Mouse (Mus musculus) heart, postnatal 0 days (tissue): ENCODE measurements around the gene Hes7. TPM values are rescaled to one million over a fixed set of nuclear protein-coding genes. Genes with fewer than 3 reads are reported as not detected.

Experiments
- ATAC-seq: fragments of 200-750 bp; cut with Nextera tagmentation; 2 replicates; pipeline ENCODE4 v1.8.0; 2017; ENCODE audit warnings: low read depth, moderate number of reproducible peaks, moderate library complexity; ENCODE audit not compliant: insufficient read depth
- DNase-seq: peaks from one replicate; pipeline ENCODE4 v3.0.0-alpha.2; 2016; ENCODE audit warnings: low spot score
- H3K27ac ChIP-seq: fragments of 300-500 bp; sonication (generic); 2 replicates; pipeline ENCODE4 v1.5.1; 2014; ENCODE audit warnings: low read depth, mild to moderate bottlenecking
- H3K27me3 ChIP-seq: fragments of 300-500 bp; sonication (generic); 2 replicates; pipeline ENCODE4 v1.6.1; 2014; ENCODE audit warnings: low read length, mixed read lengths; ENCODE audit not compliant: control insufficient read depth, insufficient read depth
- H3K36me3 ChIP-seq: fragments of 300-500 bp; sonication (generic); replicated peaks from 2 replicates; pipeline ENCODE4 v1.6.1; 2014; ENCODE audit warnings: low read length, mixed read lengths; ENCODE audit not compliant: control insufficient read depth, insufficient read depth
- H3K4me1 ChIP-seq: fragments of 300-500 bp; sonication (generic); 2 replicates; pipeline ENCODE4 v1.6.1; 2014; ENCODE audit warnings: antibody characterized with exemption; ENCODE audit not compliant: control insufficient read depth, insufficient read depth
- H3K4me2 ChIP-seq: fragments of 300-500 bp; sonication (generic); 2 replicates; pipeline ENCODE4 v1.6.1; 2014; ENCODE audit warnings: low read depth, mild to moderate bottlenecking, low read length, moderate library complexity
- H3K4me3 ChIP-seq: fragments of 300-500 bp; sonication (generic); 2 replicates; pipeline ENCODE4 v1.5.1; 2014; ENCODE audit warnings: low read depth, low read length
- H3K9ac ChIP-seq: fragments of 300-500 bp; sonication (generic); replicated peaks from 2 replicates; pipeline ENCODE4 v1.6.1; 2014; ENCODE audit warnings: low read depth, low read length, mixed read lengths
- H3K9me3 ChIP-seq: fragments of 300-500 bp; sonication (generic); replicated peaks from 2 replicates; pipeline ENCODE4 v1.6.1; 2016; ENCODE audit warnings: low read length; ENCODE audit not compliant: control insufficient read depth
- CTCF ChIP-seq: IDR thresholded peaks from 2 replicates; pipeline ENCODE4 v1.5.1; 2016; ENCODE audit warnings: antibody characterized with exemption, control low read depth, low read depth
- EP300 ChIP-seq: IDR thresholded peaks from 2 replicates; pipeline ENCODE4 v1.6.1; 2016; ENCODE audit warnings: antibody characterized with exemption, low read depth
- WGBS: fragments of 180-500 bp; shearing (Covaris S2); extraction: QIAGEN DNeasy Blood & Tissue Kit; methylation state at CpG from one replicate; pipeline ENCODE4 v1.1.7; 2014; 5-methylcytosine and 5-hydroxymethylcytosine counted together
- polyA plus RNA-seq: library from polyadenylated mRNA; unstranded; fragments of >200 nt; fragmentation: Nextera tagmentation; extraction: Ambion mirVana; gene quantifications from 2 replicates; pipeline ENCODE4 v1.2.1, GENCODE M21; 2015
- total RNA-seq: library from RNA; depleted of rRNA; stranded (reverse); fragments of >200 nt; gene quantifications from 2 replicates; pipeline ENCODE4 v1.2.3, GENCODE M21; 2014; ENCODE audit warnings: low replicate concordance; rRNA removed

Hes7 gene
- total and polyA plus RNA-seq, 2 experiments from 2014 or later: 0.26 TPM; not detected in 1

- H3K27me3 ChIP-seq: peaks cover 44% of the 10 kb centered on the region
Measured at GRCm38 (mm10) chr11:69153831-69154230, 33.6 kb downstream of the Hes7 start.

DNA sequence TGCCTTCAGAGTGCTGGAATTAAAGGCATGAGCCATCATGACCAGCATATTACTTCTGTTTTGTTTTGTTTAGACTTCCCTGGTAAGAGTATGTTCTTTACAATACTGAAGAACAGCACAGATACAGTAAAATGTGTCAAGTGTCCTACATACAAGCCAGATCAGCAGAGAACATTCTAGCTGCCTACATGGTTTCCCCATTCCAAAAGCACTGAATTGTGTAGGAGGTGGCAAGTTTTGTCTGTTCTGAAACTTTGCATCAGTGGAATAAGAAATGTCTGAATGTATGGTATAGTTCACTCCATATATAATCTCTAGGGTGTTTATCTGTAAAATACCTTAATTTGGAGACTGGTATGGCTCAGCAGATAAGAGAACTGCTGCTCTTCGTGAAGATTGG is 35.1 kb downstream of the Hes7 start:
- no peak for DNase-seq
- Histone ChIP-seq H3K4me2 (no peak overlapping the region), H3K27ac (no peak overlapping the region), H3K27me3 (peaks cover 49% of the 10 kb centered on the region), H3K9ac (no peak overlapping the region), H3K36me3 (no peaks in the 10 kb centered on the region), H3K4me1 (no peaks in the 10 kb centered on the region; the same call in 1 of the 2 replicates), H3K4me3 (no peak overlapping the region), H3K9me3 (no peaks in the 10 kb centered on the region)
- TF ChIP-seq EP300 (no peak), CTCF (no peak)
- 30% methylated on average over 1 of the region's 1 CpGs for WGBS
- ATAC-seq: no peak

More at GRCm38 (mm10) chr11:69153831-69154230, 33.6 kb downstream of the Hes7 start:
- H3K9me3 ChIP-seq: no peaks in the 10 kb centered on the region
- TF ChIP-seq EP300 (no peak), CTCF (no peak)
- ATAC-seq (no peak), DNase-seq (no peak)
- H3K4me3 ChIP-seq: no peak overlapping the region
- WGBS: 74% methylated on average over 8 of the region's 8 CpGs
- H3K36me3 ChIP-seq: no peaks in the 10 kb centered on the region
- no peaks in the 10 kb centered on the region; the same call in 1 of the 2 replicates for H3K4me1 ChIP-seq
- no peak overlapping the region for H3K9ac ChIP-seq
- no peak overlapping the region for H3K4me2 ChIP-seq
- no peak overlapping the region for H3K27ac ChIP-seq

GRCm38 (mm10) chr11:69156800-69157199 is 36.6 kb downstream of the Hes7 start, which contains the start of gene Alox12b:
TSS of gene Alox12b (plus strand) at chr11:69156989.
- Histone ChIP-seq H3K27ac (no peak within 1 kb of the TSS), H3K9me3 (no peaks in the 10 kb centered on the region), H3K4me3 (no peak within 1 kb of the TSS), H3K9ac (no peak within 1 kb of the TSS), H3K36me3 (no peaks in the 10 kb centered on the region), H3K27me3 (peaks cover 44% of the 10 kb centered on the region), H3K4me2 (no peak within 1 kb of the TSS), H3K4me1 (no peaks in the 10 kb centered on the region)
- TF ChIP-seq CTCF (no peak), EP300 (no peak)
- WGBS: 2% methylated on average over 18 of the region's 18 CpGs
- ATAC-seq (no peak), DNase-seq (peak; percentile 19)

GRCm38 (mm10) chr11:69169313-69169712 is 49.1 kb downstream of the Hes7 start:
- Histone ChIP-seq H3K9me3 (no peaks in the 10 kb centered on the region), H3K4me3 (no peak overlapping the region), H3K4me1 (no peaks in the 10 kb centered on the region), H3K9ac (no peak overlapping the region), H3K27me3 (peaks cover 16% of the 10 kb centered on the region; the same call in 1 of the 2 replicates), H3K27ac (no peak overlapping the region), H3K4me2 (no peak overlapping the region), H3K36me3 (no peaks in the 10 kb centered on the region)
- 68% methylated on average over 12 of the region's 12 CpGs for WGBS
- ATAC-seq (no peak), DNase-seq (no peak)
- TF ChIP-seq CTCF (no peak), EP300 (no peak)

DNA sequence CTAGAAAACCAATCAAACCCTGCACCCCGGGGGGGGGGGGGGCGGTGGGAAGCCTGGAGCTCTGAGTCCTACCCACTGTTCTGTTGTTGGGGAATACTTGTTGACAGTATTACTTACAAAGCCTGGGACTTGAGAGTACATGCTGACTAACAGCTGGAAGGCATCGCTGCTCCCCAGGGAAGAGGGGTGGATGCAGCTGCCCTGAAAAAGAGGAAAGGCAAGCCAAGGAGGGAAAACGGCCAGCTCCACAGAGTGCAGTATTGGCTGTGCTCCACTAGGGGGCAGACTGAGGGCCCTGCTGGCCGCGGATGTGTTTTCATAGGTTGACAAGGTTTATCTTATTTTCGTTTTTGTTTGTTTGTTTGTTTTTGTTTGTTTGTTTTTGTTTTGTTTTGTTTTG is 51.4 kb downstream of the Hes7 start:
- peak; percentile 36 for DNase-seq
- no peak overlapping the region for H3K27ac ChIP-seq
- no peak overlapping the region for H3K4me3 ChIP-seq
- no peaks in the 10 kb centered on the region for H3K4me1 ChIP-seq
- H3K36me3 ChIP-seq: no peaks in the 10 kb centered on the region
- H3K9me3 ChIP-seq: no peaks in the 10 kb centered on the region
- no peak overlapping the region for H3K4me2 ChIP-seq
- H3K27me3 ChIP-seq: 0 out of 2 replicates have a peak, but pooled peaks cover 2% of the 10 kb centered on the region
- no peak overlapping the region for H3K9ac ChIP-seq
- TF ChIP-seq CTCF (peak; percentile 78), EP300 (no peak)
- ATAC-seq: peak; percentile 41; the same call in 1 of the 2 replicates
- WGBS: 28% methylated on average over 7 of the region's 7 CpGs

DNA sequence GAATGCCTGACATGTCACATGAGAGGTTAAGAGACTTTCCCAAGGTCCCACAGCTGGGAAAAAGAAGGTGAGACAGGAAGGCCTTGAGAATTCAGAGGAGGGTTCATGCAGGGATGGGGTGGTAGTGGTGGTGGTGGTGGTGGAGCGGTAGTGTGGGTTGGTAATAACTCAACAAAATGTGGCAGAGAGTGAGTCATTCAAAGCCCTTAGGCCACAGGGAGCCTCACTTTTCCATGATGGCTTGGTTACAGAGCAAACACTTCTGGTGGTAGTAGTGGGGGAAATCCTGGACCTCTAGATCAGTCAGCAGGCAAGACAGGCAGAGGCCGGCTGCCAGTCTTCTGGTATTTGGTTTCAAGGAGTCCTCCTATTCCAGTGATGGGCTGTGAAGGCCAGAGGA is 52.4 kb downstream of the Hes7 start:
- Histone ChIP-seq H3K36me3 (no peaks in the 10 kb centered on the region), H3K4me1 (no peaks in the 10 kb centered on the region), H3K9ac (no peak overlapping the region), H3K27ac (no peak overlapping the region), H3K4me3 (no peak overlapping the region), H3K27me3 (no peaks in the 10 kb centered on the region), H3K4me2 (no peak overlapping the region), H3K9me3 (no peaks in the 10 kb centered on the region)
- DNase-seq (no peak), ATAC-seq (no peak)
- TF ChIP-seq CTCF (no peak), EP300 (no peak)
- whole genome bisulfite sequencing: 88% methylated on average over 2 of the region's 2 CpGs

Other genes with a start within 250 kb of the Hes7 start
- gene Ndel1, start 248.5 kb upstream of the Hes7 start, total RNA-seq: 70.9 and 130 TPM in 2 replicates
- 60.7 and 62.3 TPM in 2 replicates for gene Ndel1, start 248.5 kb upstream of the Hes7 start, polyA plus RNA-seq
- not detected in 2 replicates for gene Rnf222, start 231.9 kb upstream of the Hes7 start, total RNA-seq
- gene Rnf222, start 231.9 kb upstream of the Hes7 start, polyA plus RNA-seq: 0.14 and 0.15 TPM in 2 replicates
- gene Rpl26, start 218.8 kb upstream of the Hes7 start, total RNA-seq: 1,343 and 1,533 TPM in 2 replicates
- gene Rpl26, start 218.8 kb upstream of the Hes7 start, polyA plus RNA-seq: 529 and 545 TPM in 2 replicates
- gene Odf4, start 193.3 kb upstream of the Hes7 start, total RNA-seq: not detected in 2 replicates
- not detected in 2 replicates for gene Odf4, start 193.3 kb upstream of the Hes7 start, polyA plus RNA-seq
- gene Arhgef15, start 162.9 kb upstream of the Hes7 start, total RNA-seq: 12.6 and 19.8 TPM in 2 replicates
- gene Arhgef15, start 162.9 kb upstream of the Hes7 start, polyA plus RNA-seq: 10.0 and 11.6 TPM in 2 replicates
- 0.70 and 3.6 TPM in 2 replicates for gene Slc25a35, start 152.3 kb upstream of the Hes7 start, total RNA-seq
- gene Slc25a35, start 152.3 kb upstream of the Hes7 start, polyA plus RNA-seq: 1.9 and 2.0 TPM in 2 replicates
- gene Rangrf, start 145.2 kb upstream of the Hes7 start, total RNA-seq: 101 and 103 TPM in 2 replicates
- gene Rangrf, start 145.2 kb upstream of the Hes7 start, polyA plus RNA-seq: 78.0 and 85.1 TPM in 2 replicates
- gene Pfas, start 111.9 kb upstream of the Hes7 start, total RNA-seq: 10.1 and 12.3 TPM in 2 replicates
- gene Pfas, start 111.9 kb upstream of the Hes7 start, polyA plus RNA-seq: 8.3 and 8.7 TPM in 2 replicates
- gene Ctc1, start 104.5 kb upstream of the Hes7 start, total RNA-seq: 40.0 and 46.0 TPM in 2 replicates
- 18.6 TPM in 2 replicates for gene Ctc1, start 104.5 kb upstream of the Hes7 start, polyA plus RNA-seq
- gene Aurkb, start 74.8 kb upstream of the Hes7 start, total RNA-seq: 21.4 and 54.6 TPM in 2 replicates
- 19.5 and 19.9 TPM in 2 replicates for gene Aurkb, start 74.8 kb upstream of the Hes7 start, polyA plus RNA-seq
- 21.3 and 24.1 TPM in 2 replicates for gene Borcs6, start 60.7 kb upstream of the Hes7 start, total RNA-seq
- gene Borcs6, start 60.7 kb upstream of the Hes7 start, polyA plus RNA-seq: 12.1 and 13.0 TPM in 2 replicates
- 10.9 and 25.5 TPM in 2 replicates for gene Tmem107, start 49.6 kb upstream of the Hes7 start, total RNA-seq
- 18.3 and 24.3 TPM in 2 replicates for gene Tmem107, start 49.6 kb upstream of the Hes7 start, polyA plus RNA-seq
- gene Vamp2, start 31.9 kb upstream of the Hes7 start, total RNA-seq: 25.2 and 27.9 TPM in 2 replicates
- gene Vamp2, start 31.9 kb upstream of the Hes7 start, polyA plus RNA-seq: 59.2 and 62.1 TPM in 2 replicates
- gene Per1, start 25.2 kb upstream of the Hes7 start, total RNA-seq: 76.8 and 93.5 TPM in 2 replicates
- gene Per1, start 25.2 kb upstream of the Hes7 start, polyA plus RNA-seq: 8.1 and 9.7 TPM in 2 replicates
- gene 9130213A22Rik, start 2.2 kb downstream of the Hes7 start, total RNA-seq: 0.66 TPM in 1 of 2 replicates, not detected in the other
- gene 9130213A22Rik, start 2.2 kb downstream of the Hes7 start, polyA plus RNA-seq: 0.30 and 0.49 TPM in 2 replicates
- 0.58 TPM in 1 of 2 replicates, not detected in the other for gene Aloxe3, start 5.5 kb downstream of the Hes7 start, total RNA-seq
- 0.08 TPM in 1 of 2 replicates, not detected in the other for gene Aloxe3, start 5.5 kb downstream of the Hes7 start, polyA plus RNA-seq
- gene Alox12b, start 36.6 kb downstream of the Hes7 start, total RNA-seq: not detected in 2 replicates
- not detected in 2 replicates for gene Alox12b, start 36.6 kb downstream of the Hes7 start, polyA plus RNA-seq
- gene Alox8, start 77.4 kb downstream of the Hes7 start, total RNA-seq: 3.0 and 3.7 TPM in 2 replicates
- gene Alox8, start 77.4 kb downstream of the Hes7 start, polyA plus RNA-seq: 0.86 and 2.5 TPM in 2 replicates
- gene Gucy2e, start 116.6 kb downstream of the Hes7 start, total RNA-seq: 0.27 TPM in 1 of 2 replicates, not detected in the other
- 0.07 and 0.15 TPM in 2 replicates for gene Gucy2e, start 116.6 kb downstream of the Hes7 start, polyA plus RNA-seq
- 7.5 and 15.5 TPM in 2 replicates for gene Cntrob, start 203.4 kb downstream of the Hes7 start, total RNA-seq
- gene Cntrob, start 203.4 kb downstream of the Hes7 start, polyA plus RNA-seq: 6.9 and 8.4 TPM in 2 replicates
- gene Trappc1, start 203.6 kb downstream of the Hes7 start, total RNA-seq: 240 and 263 TPM in 2 replicates
- gene Trappc1, start 203.6 kb downstream of the Hes7 start, polyA plus RNA-seq: 180 and 186 TPM in 2 replicates
- 1.1 and 2.8 TPM in 2 replicates for gene Kcnab3, start 205.9 kb downstream of the Hes7 start, total RNA-seq
- 1.1 and 1.4 TPM in 2 replicates for gene Kcnab3, start 205.9 kb downstream of the Hes7 start, polyA plus RNA-seq
- gene Rnf227, start 220.1 kb downstream of the Hes7 start, total RNA-seq: 1.5 and 10.2 TPM in 2 replicates
- 3.4 and 4.3 TPM in 2 replicates for gene Rnf227, start 220.1 kb downstream of the Hes7 start, polyA plus RNA-seq
- gene Chd3, start 249.0 kb downstream of the Hes7 start, total RNA-seq: 23.6 and 23.8 TPM in 2 replicates
- gene Chd3, start 249.0 kb downstream of the Hes7 start, polyA plus RNA-seq: 10.3 and 12.4 TPM in 2 replicates